Mouse (Mus musculus): ENCODE measurements at regions not wholly inside any gene's neighbourhood (a gene's known extent, or its start where the extent isn't known, plus 50 kb on each side); places are given as distances from the start of the nearest gene placed in this dataset.

- TF ChIP-seq CTCF (conservative IDR thresholded peaks at IDR 0.05; ENCODE audit: insufficient read depth, insufficient read length, low read depth, low read length) (no peak), POLR2A (IDR thresholded peaks at IDR 0.05; ENCODE audit: low read depth, low read length) (no peak)
Observed at GRCm38 (mm10) chr8:34578043-34578442, 466.5 kb upstream of the Gm10131 start.
